Mouse (Mus musculus): ENCODE measurements at regions not wholly inside any gene's neighbourhood (a gene's known extent, or its start where the extent isn't known, plus 50 kb on each side); places are given as distances from the start of the nearest gene placed in this dataset.

DNA sequence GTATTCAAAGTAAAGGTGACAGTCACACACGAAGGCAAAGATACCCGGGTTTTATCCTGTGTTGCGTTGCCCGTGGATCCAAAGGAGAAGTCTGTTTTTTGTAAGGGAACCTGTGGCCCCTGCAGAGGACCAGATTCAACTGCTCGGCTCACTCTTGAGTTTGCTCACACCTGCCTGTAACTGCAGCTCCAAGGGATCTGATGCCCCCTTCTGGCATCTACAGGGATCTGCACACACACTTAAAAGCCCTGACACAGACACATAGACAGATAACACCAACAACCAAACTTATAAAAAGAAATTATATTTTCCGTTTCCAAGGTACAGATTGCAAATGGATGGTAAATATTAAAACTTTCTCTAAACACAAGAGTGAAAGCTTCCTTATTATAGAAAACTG is 223.3 kb upstream of the 1700056E22Rik start:
- H3K4me2 ChIP-seq, result no peak overlapping the region

DNA sequence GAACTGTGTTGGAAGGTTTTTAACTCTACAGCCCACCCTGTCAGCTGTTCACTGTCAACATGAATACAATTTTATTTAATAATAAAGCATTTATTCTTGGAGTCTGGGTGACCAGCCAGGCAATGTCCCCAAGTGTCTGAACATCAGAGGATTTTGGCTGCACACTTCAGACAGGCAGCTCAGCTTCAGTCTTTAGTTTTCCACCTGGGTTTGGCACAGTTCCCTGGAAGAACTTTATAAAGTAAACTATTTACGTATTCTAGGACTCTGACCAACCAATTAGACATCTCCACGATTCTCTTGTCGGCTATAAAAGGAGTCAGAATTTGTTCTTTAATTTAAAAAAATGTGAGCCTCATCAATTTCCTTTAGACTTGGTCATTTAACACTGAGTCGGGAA is 220.8 kb upstream of the 1700056E22Rik start:
- Histone ChIP-seq H3K4me3 (no peak overlapping the region), H3K36me3 (no peaks in the 10 kb centered on the region), H3K4me2 (no peak overlapping the region), H3K9ac (no peak overlapping the region), H3K9me3 (no peaks in the 10 kb centered on the region), H3K4me1 (no peaks in the 10 kb centered on the region), H3K27me3 (replicated peaks) (no peaks in the 10 kb centered on the region; the same call in 1 of the 2 replicates), H3K27ac (replicated peaks) (no peak overlapping the region)
- 75% methylated on average over 4 of the region's 4 CpGs for WGBS
- no peak for ATAC-seq (ENCODE audit: extremely low read depth, insufficient number of reproducible peaks, low FRiP score, low TSS enrichment)

More for the DNA sequence above, 223.3 kb upstream of the 1700056E22Rik start:
- WGBS, result 89% methylated on average over 6 of the region's 6 CpGs
- no peak overlapping the region for H3K9ac ChIP-seq
- no peaks in the 10 kb centered on the region for H3K36me3 ChIP-seq
- ATAC-seq (ENCODE audit: extremely low read depth, insufficient number of reproducible peaks, low FRiP score, low TSS enrichment), result no peak
- no peak overlapping the region for H3K27ac ChIP-seq (replicated peaks)
- H3K4me3 ChIP-seq, result no peak overlapping the region
- no peaks in the 10 kb centered on the region for H3K9me3 ChIP-seq
- H3K27me3 ChIP-seq (replicated peaks), result no peaks in the 10 kb centered on the region; the same call in 1 of the 2 replicates
- no peaks in the 10 kb centered on the region for H3K4me1 ChIP-seq

DNA sequence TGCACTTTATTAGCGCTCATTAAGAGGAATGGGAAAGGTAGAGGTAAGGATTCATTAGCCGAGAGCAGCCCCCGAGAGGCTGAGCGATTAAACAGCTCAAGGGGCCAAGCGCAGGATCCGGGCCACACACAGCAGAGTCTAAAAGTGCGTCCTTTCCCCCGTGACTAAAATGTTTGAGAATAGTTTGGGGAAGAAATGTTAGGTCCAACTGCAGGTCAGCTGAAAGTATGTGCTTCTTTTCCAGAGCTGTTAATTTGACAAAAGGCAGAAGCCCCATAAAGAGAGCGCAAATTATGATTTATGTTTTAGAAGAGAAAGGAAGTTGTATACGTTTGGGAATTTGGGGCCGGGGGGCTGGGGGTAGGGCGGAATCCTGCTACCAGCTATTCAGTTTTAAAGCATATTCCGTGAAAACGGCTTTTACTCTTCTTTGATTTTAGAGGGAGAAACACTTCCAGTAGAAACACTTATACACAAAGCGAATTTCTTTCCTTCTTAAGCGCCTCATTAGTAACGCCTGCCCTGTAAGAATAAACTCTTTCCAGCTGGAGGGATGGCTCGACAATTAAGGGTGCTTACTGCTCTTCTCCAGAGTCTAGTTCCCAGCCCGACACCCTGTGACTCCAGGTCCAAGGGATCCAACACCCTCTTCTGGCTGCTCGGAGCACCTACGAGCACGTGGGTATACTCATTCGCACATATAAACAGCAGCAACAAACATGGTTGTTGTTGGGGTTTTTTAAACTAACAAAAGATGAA is 210.8 kb upstream of the 1700056E22Rik start:
- H3K9me3 ChIP-seq, result no peaks in the 10 kb centered on the region
- ATAC-seq (ENCODE audit: extremely low read depth, insufficient number of reproducible peaks, low FRiP score, low TSS enrichment), result no peak
- H3K4me2 ChIP-seq, result no peak overlapping the region
- no peak overlapping the region for H3K27ac ChIP-seq (replicated peaks)
- no peak overlapping the region for H3K4me3 ChIP-seq
- no peaks in the 10 kb centered on the region for H3K4me1 ChIP-seq
- WGBS, result 78% methylated on average over 23 of the region's 23 CpGs
- H3K27me3 ChIP-seq (replicated peaks), result no peaks in the 10 kb centered on the region
- H3K9ac ChIP-seq, result no peak overlapping the region
- no peaks in the 10 kb centered on the region for H3K36me3 ChIP-seq

DNA sequence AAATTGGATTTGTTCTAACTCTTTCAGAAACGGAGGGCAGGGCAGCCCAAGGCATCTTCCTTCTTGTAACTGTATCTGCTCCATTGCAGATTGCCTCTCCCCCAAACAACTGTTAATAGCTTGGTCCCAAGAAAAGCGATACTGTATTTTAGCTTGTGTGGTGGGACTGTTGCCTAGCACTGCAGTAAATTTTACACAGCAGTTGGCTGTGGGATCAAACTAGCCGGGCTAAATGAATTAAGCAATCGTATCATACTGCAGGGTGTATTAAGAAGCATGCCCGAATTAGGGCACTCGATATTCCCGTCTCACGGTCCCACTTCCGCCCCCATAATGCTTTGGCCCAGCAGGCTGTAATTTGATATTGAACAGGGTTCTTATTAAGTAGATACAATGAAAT is 210.2 kb upstream of the 1700056E22Rik start:
- H3K27ac ChIP-seq (replicated peaks), result no peak overlapping the region
- H3K4me3 ChIP-seq, result no peak overlapping the region
- H3K9me3 ChIP-seq, result no peaks in the 10 kb centered on the region
- no peak for ATAC-seq (ENCODE audit: extremely low read depth, insufficient number of reproducible peaks, low FRiP score, low TSS enrichment)
- no peaks in the 10 kb centered on the region for H3K27me3 ChIP-seq (replicated peaks)
- no peak overlapping the region for H3K4me2 ChIP-seq
- no peak overlapping the region for H3K9ac ChIP-seq
- no peaks in the 10 kb centered on the region for H3K36me3 ChIP-seq
- 85% methylated on average over 9 of the region's 9 CpGs for WGBS
- no peaks in the 10 kb centered on the region for H3K4me1 ChIP-seq

DNA sequence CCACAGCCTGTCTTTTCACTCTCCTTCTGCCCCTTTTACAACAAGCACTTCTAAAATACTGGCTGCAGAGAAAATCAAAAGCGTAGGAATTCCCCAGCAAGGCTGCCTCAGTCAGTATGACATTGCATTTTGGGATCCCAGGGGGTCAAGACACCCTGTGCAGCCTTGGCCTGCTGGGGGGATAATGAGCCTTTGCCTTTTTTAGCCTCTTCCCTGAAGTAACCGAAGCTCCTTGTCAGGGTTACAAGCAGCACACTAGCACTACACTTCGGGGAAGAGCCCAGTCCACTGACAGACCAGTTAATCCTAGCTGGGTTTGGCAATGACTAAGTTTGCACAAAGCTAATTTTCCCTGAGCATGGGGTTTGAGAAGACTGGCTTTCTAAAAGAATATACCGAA is 207.7 kb upstream of the 1700056E22Rik start:
- Histone ChIP-seq H3K4me2 (no peak overlapping the region), H3K4me1 (no peaks in the 10 kb centered on the region), H3K27ac (replicated peaks) (no peak overlapping the region), H3K9ac (no peak overlapping the region), H3K36me3 (no peaks in the 10 kb centered on the region), H3K27me3 (replicated peaks) (0 out of 2 replicates have a peak, but pooled peaks cover 13% of the 10 kb centered on the region), H3K9me3 (no peaks in the 10 kb centered on the region), H3K4me3 (no peak overlapping the region)
- 56% methylated on average over 4 of the region's 4 CpGs for WGBS
- ATAC-seq (ENCODE audit: extremely low read depth, insufficient number of reproducible peaks, low FRiP score, low TSS enrichment), result no peak

DNA sequence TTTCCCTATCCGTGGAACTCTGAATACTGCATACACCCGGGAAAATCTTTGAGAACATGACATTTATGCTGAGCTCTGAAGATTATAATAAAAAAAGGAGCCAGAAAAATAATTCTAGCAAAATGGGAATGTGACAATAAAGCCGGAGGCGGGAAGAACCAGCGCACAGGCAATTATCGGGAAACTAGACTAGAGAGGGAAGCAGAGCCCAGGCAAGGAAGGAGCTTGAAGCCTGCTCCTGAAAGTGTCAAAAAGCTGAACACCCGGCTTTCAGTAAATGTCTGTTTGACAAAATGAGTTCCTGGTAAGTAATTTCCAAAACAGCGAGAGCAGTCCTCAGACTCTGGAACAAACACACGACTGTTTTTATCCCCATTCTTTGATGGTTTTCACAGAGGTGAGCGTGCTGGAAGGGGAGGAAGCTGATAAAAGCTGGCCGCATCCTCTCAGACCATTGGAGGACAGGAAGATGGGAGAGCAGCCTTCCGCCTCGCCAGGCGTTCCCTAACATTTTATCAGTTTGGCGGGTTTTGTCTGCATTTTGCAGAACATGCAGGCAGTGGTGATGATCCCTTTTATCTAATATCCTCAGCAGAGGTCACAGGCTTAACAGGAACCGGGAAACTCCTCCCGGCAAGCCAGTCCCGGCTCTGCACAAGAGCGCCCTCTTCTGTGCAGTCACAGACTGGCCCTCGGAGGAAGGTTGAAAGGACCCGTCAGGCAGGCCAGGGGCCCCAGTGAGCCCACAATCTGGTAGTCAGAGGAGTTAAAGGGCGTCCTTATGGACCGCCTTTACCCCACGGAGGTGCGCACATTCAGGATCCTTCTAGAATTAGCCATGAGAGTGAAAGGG is 201.3 kb upstream of the 1700056E22Rik start:
- Histone ChIP-seq H3K27ac (replicated peaks) (no peak overlapping the region), H3K4me3 (peak overlapping the region; percentile 41), H3K36me3 (no peaks in the 10 kb centered on the region), H3K4me2 (peak overlapping the region; percentile 65), H3K9ac (peak overlapping the region; percentile 57), H3K9me3 (no peaks in the 10 kb centered on the region), H3K4me1 (peaks cover 9% of the 10 kb centered on the region), H3K27me3 (replicated peaks) (peaks cover 20% of the 10 kb centered on the region; the same call in 1 of the 2 replicates)
- 16% methylated on average over 25 of the region's 25 CpGs for WGBS
- no peak for ATAC-seq (ENCODE audit: extremely low read depth, insufficient number of reproducible peaks, low FRiP score, low TSS enrichment)

DNA sequence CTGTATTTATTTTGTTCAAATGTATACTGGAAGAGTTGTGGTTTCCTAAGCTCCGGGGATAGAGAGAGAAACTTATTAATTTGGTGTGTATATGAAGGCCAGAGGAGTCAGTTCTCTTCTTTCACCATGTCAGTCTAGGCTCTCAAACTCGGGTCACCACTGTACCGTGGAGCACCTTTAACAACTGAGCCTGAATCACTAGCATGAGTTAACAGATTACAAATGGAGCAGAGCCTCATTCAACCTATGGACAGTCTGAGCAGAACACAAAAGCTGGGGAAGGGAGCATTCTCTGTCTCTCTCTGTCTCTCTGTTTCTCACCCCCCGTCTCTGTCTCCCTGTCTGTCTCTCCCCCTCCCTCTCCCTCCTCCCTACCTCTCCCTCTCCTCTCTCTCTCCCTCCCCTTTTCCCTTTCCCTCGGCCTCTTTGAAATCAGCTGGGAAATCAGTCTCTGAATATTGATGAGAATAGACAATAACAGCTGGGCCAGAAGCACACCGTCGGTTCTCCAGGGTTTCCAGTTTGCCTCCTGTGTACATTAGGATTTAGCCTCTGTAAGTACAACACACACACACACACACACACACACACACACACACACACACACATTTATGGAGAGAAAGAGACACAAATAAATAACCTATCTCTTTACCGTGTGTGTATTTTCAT is 200.4 kb upstream of the 1700056E22Rik start:
- 73% methylated on average over 8 of the region's 8 CpGs for WGBS
- no peak overlapping the region for H3K27ac ChIP-seq (replicated peaks)
- no peaks in the 10 kb centered on the region for H3K36me3 ChIP-seq
- H3K9ac ChIP-seq, result no peak overlapping the region
- no peaks in the 10 kb centered on the region for H3K9me3 ChIP-seq
- H3K4me2 ChIP-seq, result no peak overlapping the region
- peaks cover 20% of the 10 kb centered on the region; the same call in 1 of the 2 replicates for H3K27me3 ChIP-seq (replicated peaks)
- H3K4me3 ChIP-seq, result no peak overlapping the region
- ATAC-seq (ENCODE audit: extremely low read depth, insufficient number of reproducible peaks, low FRiP score, low TSS enrichment), result no peak
- peaks cover 9% of the 10 kb centered on the region for H3K4me1 ChIP-seq

DNA sequence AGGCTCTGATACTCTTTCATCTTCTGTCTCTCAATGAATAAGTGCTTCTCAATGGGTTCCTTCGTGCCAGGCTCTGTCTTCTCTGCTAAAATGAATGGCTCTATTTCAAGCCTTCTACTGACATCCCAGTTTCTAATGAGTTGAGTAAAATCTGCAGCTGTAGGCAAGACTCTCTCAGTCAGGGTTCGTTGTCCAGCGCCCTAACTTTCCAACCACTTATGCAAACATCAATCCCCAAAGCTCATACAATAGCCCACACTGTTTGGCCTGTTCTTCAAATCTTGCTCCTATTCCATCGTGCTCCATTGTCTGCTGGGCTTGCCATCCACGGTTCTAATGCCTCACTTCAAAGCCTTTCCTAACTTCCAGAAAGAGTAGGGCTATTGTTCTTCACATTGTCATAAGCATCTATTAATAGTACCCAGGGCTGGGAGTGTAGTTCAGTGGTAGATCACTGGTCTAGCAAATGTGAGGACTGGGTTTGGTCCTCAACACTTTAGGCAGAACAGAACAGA is 199.7 kb upstream of the 1700056E22Rik start:
- no peak overlapping the region for H3K4me2 ChIP-seq
- no peaks in the 10 kb centered on the region for H3K9me3 ChIP-seq
- no peak overlapping the region for H3K4me3 ChIP-seq
- peaks cover 9% of the 10 kb centered on the region for H3K4me1 ChIP-seq
- peaks cover 20% of the 10 kb centered on the region; the same call in 1 of the 2 replicates for H3K27me3 ChIP-seq (replicated peaks)
- no peak overlapping the region for H3K27ac ChIP-seq (replicated peaks)
- ATAC-seq (ENCODE audit: extremely low read depth, insufficient number of reproducible peaks, low FRiP score, low TSS enrichment), result no peak
- H3K9ac ChIP-seq, result no peak overlapping the region
- WGBS, result 68% methylated on average over 5 of the region's 5 CpGs
- no peaks in the 10 kb centered on the region for H3K36me3 ChIP-seq

DNA sequence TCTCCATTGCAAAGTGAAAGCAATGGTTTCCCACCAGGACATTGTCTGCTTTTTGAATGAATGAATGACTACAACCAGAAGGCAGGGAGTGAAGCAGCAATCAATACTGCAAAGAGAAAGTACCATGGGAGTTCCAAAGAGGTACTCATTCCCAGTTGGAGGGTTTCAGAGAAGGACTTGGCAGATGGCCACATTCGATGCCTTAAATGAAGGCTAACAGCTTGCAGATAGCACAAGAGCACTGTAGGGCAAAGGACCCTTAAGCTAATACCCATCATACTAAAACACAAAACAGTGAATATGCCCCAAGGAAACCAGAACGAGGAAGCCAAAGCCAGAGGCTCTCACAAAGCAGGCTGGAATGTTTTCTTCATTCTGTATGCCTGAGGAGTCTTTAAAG is 188.2 kb upstream of the 1700056E22Rik start:
- no peak for ATAC-seq (ENCODE audit: extremely low read depth, insufficient number of reproducible peaks, low FRiP score, low TSS enrichment)
- no peak overlapping the region for H3K4me3 ChIP-seq
- no peaks in the 10 kb centered on the region; the same call in 1 of the 2 replicates for H3K27me3 ChIP-seq (replicated peaks)
- peak overlapping the region; percentile 35 for H3K4me2 ChIP-seq
- peaks cover 21% of the 10 kb centered on the region for H3K4me1 ChIP-seq
- H3K9ac ChIP-seq, result no peak overlapping the region
- H3K36me3 ChIP-seq, result no peaks in the 10 kb centered on the region
- H3K9me3 ChIP-seq, result no peaks in the 10 kb centered on the region
- no peak overlapping the region for H3K27ac ChIP-seq (replicated peaks)
- WGBS, result 37% methylated on average over 2 of the region's 2 CpGs

DNA sequence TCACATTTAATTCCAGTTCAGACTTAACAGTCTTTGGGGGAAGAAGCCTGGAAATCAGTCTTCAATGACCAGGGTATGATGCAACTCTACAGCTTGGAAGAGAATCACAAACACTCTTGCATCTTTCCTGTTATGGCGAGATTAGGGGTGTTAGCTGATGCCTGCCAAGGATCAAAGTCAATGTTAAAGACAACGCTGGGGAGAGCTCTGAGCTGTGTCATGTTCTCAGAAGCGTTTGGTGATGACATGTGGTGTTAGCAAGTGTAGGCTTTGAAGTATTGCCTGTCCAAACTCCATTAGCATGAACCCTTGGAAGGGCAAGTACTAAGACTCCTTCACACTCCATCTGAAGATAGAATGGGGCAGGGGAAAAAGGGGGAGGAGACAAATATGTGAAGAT is 187.7 kb upstream of the 1700056E22Rik start:
- Histone ChIP-seq H3K27me3 (replicated peaks) (no peaks in the 10 kb centered on the region; the same call in 1 of the 2 replicates), H3K9me3 (no peaks in the 10 kb centered on the region), H3K36me3 (no peaks in the 10 kb centered on the region), H3K27ac (replicated peaks) (no peak overlapping the region), H3K9ac (no peak overlapping the region), H3K4me2 (peak overlapping the region; percentile 35), H3K4me3 (no peak overlapping the region), H3K4me1 (peaks cover 21% of the 10 kb centered on the region)
- ATAC-seq (ENCODE audit: extremely low read depth, insufficient number of reproducible peaks, low FRiP score, low TSS enrichment), result peak; percentile 25; the same call in 1 of the 2 replicates
- WGBS, result 8% methylated on average over 3 of the region's 3 CpGs

DNA sequence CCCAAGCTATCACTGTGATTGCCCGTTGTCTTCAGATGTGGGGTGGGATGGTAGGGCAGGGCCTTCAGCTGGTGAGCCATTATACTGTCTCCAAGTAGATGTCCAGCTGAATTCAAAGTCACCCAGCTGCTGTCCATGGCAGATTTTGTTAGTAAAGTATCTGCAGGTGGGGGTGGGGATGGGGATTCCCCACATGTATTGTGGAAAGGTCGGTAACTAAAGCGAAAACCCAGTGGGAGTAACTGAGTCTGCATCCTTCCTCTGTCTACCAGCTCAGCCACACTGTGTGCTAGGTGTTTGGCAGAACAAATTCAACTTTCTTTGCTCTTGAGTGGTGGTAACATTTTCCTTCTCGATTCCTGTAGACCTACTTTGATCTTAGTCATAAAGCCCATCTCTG is 163.2 kb upstream of the 1700056E22Rik start:
- H3K4me3 ChIP-seq, result no peak overlapping the region
- H3K4me2 ChIP-seq, result no peak overlapping the region
- H3K27ac ChIP-seq (replicated peaks), result no peak overlapping the region
- H3K27me3 ChIP-seq (replicated peaks), result no peaks in the 10 kb centered on the region
- 80% methylated on average over 4 of the region's 4 CpGs for WGBS
- peaks cover 27% of the 10 kb centered on the region for H3K4me1 ChIP-seq
- H3K36me3 ChIP-seq, result no peaks in the 10 kb centered on the region
- no peaks in the 10 kb centered on the region for H3K9me3 ChIP-seq
- H3K9ac ChIP-seq, result no peak overlapping the region
- no peak for ATAC-seq (ENCODE audit: extremely low read depth, insufficient number of reproducible peaks, low FRiP score, low TSS enrichment)
